Mouse (Mus musculus) heart, embryonic 13.5 days (tissue): Measurements from ENCODE around the gene Spry2. TPM values are rescaled to one million over a fixed set of nuclear protein-coding genes. Genes with fewer than 3 reads are reported as not detected.

Experiments
- ATAC-seq: fragments of 200-750 bp; cut with Nextera tagmentation; 2 replicates; pipeline ENCODE4 v1.8.0; 2017; ENCODE audit warnings: moderate TSS enrichment; ENCODE audit not compliant: insufficient number of reproducible peaks, low FRiP score, low TSS enrichment; ENCODE audit errors: extremely low read depth
- H3K27ac ChIP-seq: fragments of 300-500 bp; sonication (generic); replicated peaks from 2 replicates; pipeline ENCODE4 v1.5.1; 2015; ENCODE audit warnings: moderate library complexity, mild to moderate bottlenecking, inconsistent platforms
- H3K27me3 ChIP-seq: fragments of 300-500 bp; sonication (generic); replicated peaks from 2 replicates; pipeline ENCODE4 v1.6.1; 2015; ENCODE audit warnings: mild to moderate bottlenecking, inconsistent platforms
- H3K36me3 ChIP-seq: fragments of 300-500 bp; sonication (generic); 2 replicates; pipeline ENCODE4 v1.6.1; 2015; ENCODE audit warnings: mild to moderate bottlenecking, inconsistent platforms
- H3K4me1 ChIP-seq: fragments of 300-500 bp; sonication (generic); 2 replicates; pipeline ENCODE4 v1.6.1; 2015; ENCODE audit warnings: inconsistent platforms
- H3K4me2 ChIP-seq: fragments of 300-500 bp; sonication (generic); 2 replicates; pipeline ENCODE4 v1.6.1; 2015; ENCODE audit warnings: inconsistent platforms, mild to moderate bottlenecking, moderate library complexity
- H3K4me3 ChIP-seq: fragments of 300-500 bp; sonication (generic); 2 replicates; pipeline ENCODE4 v1.5.1; 2015; ENCODE audit warnings: moderate library complexity, mild to moderate bottlenecking, inconsistent platforms
- H3K9ac ChIP-seq: fragments of 300-500 bp; sonication (generic); 2 replicates; pipeline ENCODE4 v1.6.1; 2015; ENCODE audit warnings: inconsistent platforms, mild to moderate bottlenecking, moderate library complexity
- H3K9me3 ChIP-seq: fragments of 300-500 bp; sonication (generic); 2 replicates; pipeline ENCODE4 v1.6.1; 2016; ENCODE audit warnings: inconsistent platforms
- WGBS: fragments of 180-500 bp; shearing (Covaris S2); methylation state at CpG from one replicate; pipeline ENCODE4 v1.1.7; 2015; ENCODE audit warnings: mixed read lengths; 5-methylcytosine and 5-hydroxymethylcytosine counted together
- polyA plus RNA-seq: library from polyadenylated mRNA; unstranded; fragments of >200 nt; fragmentation: Nextera tagmentation; extraction: Ambion mirVana; gene quantifications from 2 replicates; pipeline ENCODE4 v1.2.1, GENCODE M21; 2015

The Spry2 gene
- polyA plus RNA-seq, 1 experiment from 2014 or later = 51.3 TPM

DNA sequence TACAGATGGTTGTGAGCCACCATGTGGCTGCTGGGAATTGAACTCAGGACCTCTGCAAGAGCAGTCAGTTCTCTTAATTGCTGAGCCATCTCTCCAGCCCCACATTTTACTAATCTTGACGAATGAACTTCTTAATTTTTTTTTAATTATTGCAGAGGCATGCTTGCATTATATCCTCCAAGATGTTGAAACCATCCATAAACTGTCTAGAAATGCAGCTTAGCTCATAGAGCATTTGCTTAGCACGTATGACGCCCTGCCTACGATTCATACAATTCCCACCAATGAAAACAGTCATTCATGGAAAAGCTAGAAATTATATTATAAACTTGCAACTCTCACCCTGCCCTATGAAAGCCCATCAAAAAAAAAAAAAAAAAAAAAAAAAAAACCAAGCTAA lies 8.9 kb upstream of the Spry2 start:
- no peak overlapping the region for H3K4me2 ChIP-seq
- no peak overlapping the region for H3K27ac ChIP-seq
- ATAC-seq = no peak
- H3K9ac ChIP-seq = no peak overlapping the region
- H3K4me3 ChIP-seq = no peak overlapping the region
- H3K9me3 ChIP-seq = peaks cover 3% of the 10 kb centered on the region; the same call in 1 of the 2 replicates
- H3K36me3 ChIP-seq = no peaks in the 10 kb centered on the region
- no peaks in the 10 kb centered on the region for H3K4me1 ChIP-seq
- no peaks in the 10 kb centered on the region for H3K27me3 ChIP-seq
- WGBS = 86% methylated on average over 4 of the region's 4 CpGs

DNA sequence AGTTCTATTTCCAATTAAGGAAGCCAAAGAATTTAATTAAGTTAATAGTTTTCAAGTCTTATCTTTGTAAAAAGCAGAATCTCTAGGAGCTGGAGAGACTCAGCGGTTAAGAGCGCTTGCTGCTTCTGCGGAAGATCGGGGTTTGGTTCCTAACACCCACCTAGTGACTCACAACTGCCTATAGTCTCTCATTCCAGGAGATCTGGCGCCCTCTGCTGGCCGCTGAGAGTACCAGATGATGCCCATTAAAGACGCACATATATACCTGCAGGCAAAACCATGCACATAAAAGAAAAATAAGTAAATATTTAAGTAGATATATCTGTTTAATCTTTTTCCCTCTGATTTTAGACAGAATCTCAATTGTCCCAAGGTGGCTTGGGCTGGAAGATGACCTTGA lies 6.2 kb upstream of the Spry2 start:
- H3K9ac ChIP-seq = no peak overlapping the region
- WGBS = 83% methylated on average over 7 of the region's 7 CpGs
- no peak for ATAC-seq

DNA sequence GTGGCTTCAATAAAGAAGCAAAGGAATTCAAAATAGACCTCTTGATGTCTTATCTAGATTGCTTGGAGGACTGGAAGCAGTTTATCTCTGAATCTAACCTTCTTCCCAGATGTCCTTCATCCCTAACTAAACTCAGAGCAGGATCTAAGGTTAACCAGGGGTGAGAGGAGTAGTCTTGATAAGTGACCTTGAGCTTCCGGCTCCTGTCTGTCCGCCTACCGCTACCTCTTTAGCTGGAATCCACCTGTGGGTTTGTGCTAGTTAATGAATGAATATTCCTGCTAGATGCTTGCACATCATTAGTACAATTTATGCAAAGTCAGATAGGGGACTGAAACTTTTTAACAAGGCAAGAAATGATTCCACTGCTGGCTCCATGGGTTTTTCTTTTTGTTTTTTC lies 4.2 kb upstream of the Spry2 start:
- no peak for ATAC-seq
- H3K4me3 ChIP-seq = no peak overlapping the region
- peaks cover 4% of the 10 kb centered on the region for H3K4me1 ChIP-seq
- H3K27ac ChIP-seq = no peak overlapping the region
- H3K27me3 ChIP-seq = no peaks in the 10 kb centered on the region
- no peaks in the 10 kb centered on the region for H3K36me3 ChIP-seq
- H3K9ac ChIP-seq = no peak overlapping the region
- whole genome bisulfite sequencing = 72% methylated on average over 3 of the region's 3 CpGs
- H3K4me2 ChIP-seq = no peak overlapping the region
- H3K9me3 ChIP-seq = peaks cover 3% of the 10 kb centered on the region; the same call in 1 of the 2 replicates

More for the DNA sequence above, 6.2 kb upstream of the Spry2 start:
- Histone ChIP-seq H3K4me2 (no peak overlapping the region), H3K36me3 (no peaks in the 10 kb centered on the region), H3K27ac (no peak overlapping the region), H3K4me3 (no peak overlapping the region), H3K27me3 (no peaks in the 10 kb centered on the region), H3K4me1 (peaks cover 4% of the 10 kb centered on the region), H3K9me3 (peaks cover 3% of the 10 kb centered on the region; the same call in 1 of the 2 replicates)

DNA sequence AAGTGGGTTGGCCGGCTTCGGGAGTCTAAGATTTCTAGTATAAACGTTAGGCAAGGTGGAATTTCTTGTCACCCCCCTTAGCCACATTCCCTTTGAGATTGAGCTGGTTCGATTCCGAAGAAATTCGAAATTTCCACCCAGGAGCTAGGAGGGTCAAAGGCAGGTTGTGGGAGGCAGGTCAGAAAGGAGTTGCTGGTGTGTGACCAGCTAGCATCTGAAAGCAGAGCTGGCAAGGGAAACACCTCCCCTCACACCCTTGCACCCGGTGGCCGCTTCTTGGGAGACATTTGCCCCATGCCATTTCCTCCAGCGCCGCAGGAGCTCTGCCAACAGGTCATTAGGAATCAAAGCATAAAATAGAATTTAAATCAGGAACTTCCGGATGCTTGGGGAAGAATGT lies 2.5 kb upstream of the Spry2 start:
- H3K9ac ChIP-seq = peak overlapping the region; percentile 99
- no peaks in the 10 kb centered on the region for H3K36me3 ChIP-seq
- 7% methylated on average over 11 of the region's 11 CpGs for WGBS
- peak overlapping the region; percentile 95 for H3K4me2 ChIP-seq
- H3K4me1 ChIP-seq = peaks cover 4% of the 10 kb centered on the region
- peak overlapping the region; percentile 97 for H3K4me3 ChIP-seq
- no peaks in the 10 kb centered on the region for H3K27me3 ChIP-seq
- no peak for ATAC-seq
- peaks cover 3% of the 10 kb centered on the region; the same call in 1 of the 2 replicates for H3K9me3 ChIP-seq
- peak overlapping the region; percentile 100 for H3K27ac ChIP-seq

DNA sequence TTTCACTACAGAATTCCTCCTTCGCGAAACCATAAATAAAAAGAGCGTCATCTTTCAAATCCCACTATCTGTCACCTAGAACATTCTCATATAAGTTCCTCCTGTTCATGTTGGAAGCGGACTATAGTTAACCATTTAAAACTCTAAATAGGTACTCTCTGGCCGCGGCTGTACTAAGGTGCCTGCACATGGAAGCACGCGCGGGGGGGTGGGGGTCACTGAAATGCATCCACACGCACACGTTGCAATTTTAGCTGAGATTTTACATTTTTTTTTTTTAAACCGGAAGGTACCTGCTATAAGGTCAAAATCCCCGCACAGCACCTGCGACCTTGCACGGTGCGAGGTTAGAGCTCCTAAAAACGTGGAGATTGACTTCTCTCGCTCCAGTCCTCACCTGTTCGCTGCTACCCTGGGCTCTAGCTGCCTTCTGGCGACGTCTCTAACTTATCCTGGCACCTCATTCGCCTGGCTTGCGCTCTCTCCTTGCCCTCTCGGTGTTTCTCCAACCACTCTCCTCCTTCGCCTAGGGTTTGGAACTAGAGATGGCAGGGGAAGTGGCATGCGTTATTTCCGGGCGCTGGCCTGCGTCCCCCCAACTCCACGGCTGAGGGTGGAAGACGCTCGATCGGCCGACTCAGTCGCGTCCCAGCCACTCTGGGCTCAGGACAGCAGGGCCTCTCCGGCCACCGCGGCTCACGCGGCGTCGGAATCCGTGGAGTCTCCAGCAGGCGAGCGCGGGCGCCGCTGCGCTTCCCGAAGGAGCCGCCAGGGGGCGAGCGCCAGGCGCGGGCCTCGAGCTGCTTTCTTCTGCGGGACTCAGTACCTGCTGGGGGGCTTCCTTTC lies 1.9 kb upstream of the Spry2 start:
- peak overlapping the region; percentile 100 for H3K27ac ChIP-seq
- no peaks in the 10 kb centered on the region for H3K27me3 ChIP-seq
- H3K4me3 ChIP-seq = peak overlapping the region; percentile 97
- H3K9me3 ChIP-seq = peaks cover 3% of the 10 kb centered on the region; the same call in 1 of the 2 replicates
- peaks cover 6% of the 10 kb centered on the region for H3K4me1 ChIP-seq
- under 1% methylated on average over 58 of the region's 58 CpGs for WGBS
- peaks cover 1% of the 10 kb centered on the region for H3K36me3 ChIP-seq
- peak overlapping the region; percentile 95 for H3K4me2 ChIP-seq
- peak overlapping the region; percentile 99 for H3K9ac ChIP-seq
- peak; percentile 33; the same call in 1 of the 2 replicates for ATAC-seq

DNA sequence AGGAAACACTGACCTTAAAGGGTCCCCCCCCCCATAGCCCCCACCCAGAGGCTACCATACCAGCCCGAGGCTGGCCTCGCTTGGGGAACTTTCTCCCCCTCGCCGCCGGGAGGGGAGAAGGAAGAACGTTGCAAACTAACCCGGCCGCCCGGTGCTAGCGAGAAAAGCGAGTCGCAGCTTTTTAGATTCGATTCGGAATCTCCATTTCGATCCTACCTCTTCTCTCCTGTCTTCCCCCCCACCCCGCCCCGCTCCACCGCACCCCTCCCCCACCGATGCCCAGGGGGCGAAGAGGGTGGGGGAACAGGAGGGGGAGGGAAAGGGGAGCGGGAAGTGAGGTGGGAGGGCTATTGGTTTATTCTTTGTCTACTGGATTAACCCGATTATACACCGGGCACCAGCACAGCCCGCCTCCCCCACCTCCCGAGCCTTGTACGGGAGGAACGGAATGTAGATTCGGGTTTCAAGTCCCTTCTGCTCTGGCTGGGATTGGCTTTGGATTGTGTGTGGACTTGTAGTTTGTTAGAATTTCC lies 1.0 kb upstream of the Spry2 start:
- Histone ChIP-seq H3K27me3 (no peaks in the 10 kb centered on the region), H3K9me3 (peaks cover under 1% of the 10 kb centered on the region; the same call in 1 of the 2 replicates), H3K4me1 (peaks cover 14% of the 10 kb centered on the region), H3K27ac (peak overlapping the region; percentile 100), H3K4me2 (peak overlapping the region; percentile 95), H3K36me3 (peaks cover 10% of the 10 kb centered on the region), H3K9ac (peak overlapping the region; percentile 99), H3K4me3 (peak overlapping the region; percentile 97)
- ATAC-seq = no peak
- 1% methylated on average over 26 of the region's 28 CpGs for WGBS

DNA sequence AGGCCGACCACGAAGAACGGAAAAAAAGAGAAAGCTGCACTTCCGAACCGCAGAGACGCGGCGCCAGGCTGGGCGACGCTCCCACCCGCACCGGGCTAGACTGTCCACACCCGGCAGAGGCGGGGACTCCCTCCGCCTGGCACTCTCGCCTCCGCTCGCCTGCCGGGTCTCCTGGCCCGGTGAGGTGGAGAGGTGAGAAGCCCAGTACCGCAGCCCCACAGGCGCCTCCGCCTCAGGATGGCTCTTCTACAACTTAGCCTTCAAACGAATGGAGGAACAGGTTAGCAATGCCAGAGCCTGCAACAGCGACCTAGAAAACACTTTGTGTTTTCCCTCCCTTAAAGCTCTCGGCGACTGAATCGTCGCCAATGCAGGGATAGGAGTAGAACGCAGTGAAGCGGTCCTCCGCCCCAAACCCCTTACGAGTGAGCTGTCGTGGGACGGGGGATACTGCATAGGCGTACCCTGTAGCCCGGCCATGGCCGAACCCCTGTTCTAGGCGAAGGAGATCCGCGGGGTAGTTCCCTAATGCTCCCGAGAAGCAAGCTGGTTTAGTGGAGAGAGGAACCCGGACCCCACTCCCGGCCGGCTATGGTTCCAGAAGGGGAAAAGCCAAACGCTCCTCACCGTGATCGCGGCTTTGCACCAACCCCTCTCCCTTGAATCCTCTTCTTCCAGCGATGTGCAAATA lies 513 bp downstream of the Spry2 start:
- Histone ChIP-seq H3K27me3 (no peaks in the 10 kb centered on the region), H3K9ac (peak overlapping the region; percentile 99), H3K4me1 (peaks cover 26% of the 10 kb centered on the region), H3K4me2 (peak overlapping the region; percentile 95), H3K36me3 (peaks cover 22% of the 10 kb centered on the region), H3K9me3 (no peaks in the 10 kb centered on the region), H3K4me3 (peak overlapping the region; percentile 97), H3K27ac (peak overlapping the region; percentile 100)
- WGBS = under 1% methylated on average over 50 of the region's 50 CpGs
- ATAC-seq = no peak

DNA sequence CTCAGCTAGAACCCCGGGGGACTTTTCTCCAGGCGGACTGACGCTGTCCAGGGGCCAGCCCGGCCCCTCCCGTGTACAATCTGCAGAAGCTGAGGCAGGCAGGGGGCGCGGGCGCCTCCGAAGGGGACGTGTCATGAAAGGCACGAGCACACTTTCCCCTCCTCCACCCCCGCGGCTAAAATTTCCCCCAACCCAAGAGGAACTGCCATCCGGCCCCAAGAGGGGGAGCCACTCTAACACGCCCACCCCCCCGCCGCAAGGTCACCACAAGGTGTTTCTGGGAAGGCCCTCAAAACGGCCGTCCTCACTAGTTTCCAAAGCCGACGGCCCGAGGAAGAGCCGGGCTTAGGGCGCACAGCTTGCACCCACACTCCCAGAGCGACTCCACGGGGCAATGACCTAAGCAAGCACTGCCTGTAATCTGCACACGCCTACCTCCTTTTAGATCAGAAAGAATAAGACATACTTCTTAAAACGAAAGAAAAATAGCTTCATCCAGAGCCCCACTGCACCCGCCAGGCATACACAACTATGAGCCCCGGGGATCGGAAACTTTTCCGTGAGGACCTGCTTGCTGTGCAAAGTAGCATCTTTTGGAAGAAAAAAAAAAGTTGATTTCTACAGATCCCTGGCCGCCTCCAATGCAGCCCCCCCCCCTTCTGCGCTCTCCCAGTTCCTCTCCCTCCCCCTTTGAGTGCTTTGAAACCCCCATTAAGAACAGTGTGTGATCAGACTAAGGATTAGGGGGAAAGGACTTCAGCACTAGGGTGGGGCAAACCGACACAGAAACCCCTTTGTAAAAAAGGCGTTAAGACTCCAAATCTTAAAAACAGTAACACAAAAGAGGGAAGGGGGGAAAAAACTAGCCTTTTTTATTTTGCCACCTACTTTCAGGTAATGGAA lies 1.4 kb downstream of the Spry2 start:
- WGBS = under 1% methylated on average over 36 of the region's 36 CpGs
- Histone ChIP-seq H3K4me1 (peaks cover 35% of the 10 kb centered on the region), H3K9me3 (no peaks in the 10 kb centered on the region), H3K27ac (peak overlapping the region; percentile 100), H3K27me3 (no peaks in the 10 kb centered on the region), H3K36me3 (peaks cover 31% of the 10 kb centered on the region), H3K4me3 (peak overlapping the region; percentile 97), H3K9ac (peak overlapping the region; percentile 99), H3K4me2 (peak overlapping the region; percentile 95)
- peak; percentile 12; the same call in 1 of the 2 replicates for ATAC-seq

DNA sequence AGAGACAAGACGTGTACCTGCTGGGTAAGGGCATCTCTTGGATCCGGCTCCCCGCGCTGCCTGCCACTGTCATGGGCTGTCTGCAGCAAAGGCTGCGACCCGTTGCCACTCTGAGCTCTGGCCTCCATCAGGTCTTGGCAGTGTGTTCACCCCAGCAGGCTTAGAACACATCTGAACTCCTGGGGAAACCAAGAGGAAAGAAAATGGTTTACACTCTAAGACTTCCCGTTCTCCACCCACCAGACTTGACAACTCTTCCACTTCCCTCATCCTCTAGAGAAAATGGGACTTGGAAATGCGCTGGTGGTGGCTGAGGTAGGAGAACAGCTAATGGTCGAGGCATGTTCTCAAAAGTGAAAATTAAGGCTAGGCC lies 3.0 kb downstream of the Spry2 start:
- Histone ChIP-seq H3K27me3 (no peaks in the 10 kb centered on the region), H3K4me1 (peaks cover 32% of the 10 kb centered on the region), H3K4me2 (peak overlapping the region; percentile 95), H3K4me3 (peak overlapping the region; percentile 97), H3K27ac (peak overlapping the region; percentile 100), H3K9ac (peak overlapping the region; percentile 99), H3K9me3 (no peaks in the 10 kb centered on the region), H3K36me3 (peaks cover 39% of the 10 kb centered on the region)
- no peak for ATAC-seq
- WGBS = 12% methylated on average over 9 of the region's 9 CpGs

DNA sequence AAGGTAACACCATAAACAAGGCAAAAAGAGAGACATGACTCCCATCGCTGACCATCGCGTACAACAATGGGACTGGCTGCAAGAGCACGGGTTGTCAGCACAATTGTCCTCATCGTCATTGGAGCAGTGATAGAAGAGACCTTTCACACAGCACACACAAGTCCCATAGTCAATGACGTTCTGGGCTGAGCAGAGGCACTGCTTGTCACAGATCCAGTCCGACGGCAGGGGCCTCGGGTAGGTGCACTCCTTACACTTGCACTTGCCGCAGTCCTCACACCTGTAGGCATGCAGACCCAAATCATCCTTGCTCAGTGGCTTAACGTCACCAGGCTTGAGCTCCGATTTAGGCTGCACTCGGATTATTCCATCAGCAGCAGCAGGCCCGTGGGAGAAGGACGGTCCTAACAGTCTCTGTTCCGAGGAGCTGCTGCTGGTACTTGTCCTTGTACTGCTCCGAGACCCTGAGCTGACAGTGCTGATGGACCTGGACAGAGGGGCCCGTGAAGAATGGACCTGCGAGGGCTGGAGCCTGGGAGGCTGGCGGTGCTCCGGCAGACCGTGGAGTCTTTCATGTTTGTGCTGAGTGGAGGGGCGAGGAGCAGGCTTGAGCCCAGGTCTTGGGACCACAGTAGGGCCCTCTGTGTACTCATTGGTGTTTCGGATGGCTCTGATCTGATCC lies 3.5 kb downstream of the Spry2 start:
- H3K36me3 ChIP-seq = peaks cover 39% of the 10 kb centered on the region
- 28% methylated on average over 24 of the region's 24 CpGs for WGBS
- H3K27ac ChIP-seq = peak overlapping the region; percentile 100
- H3K9me3 ChIP-seq = no peaks in the 10 kb centered on the region
- peak overlapping the region; percentile 95 for H3K4me2 ChIP-seq
- H3K4me1 ChIP-seq = peaks cover 32% of the 10 kb centered on the region
- H3K4me3 ChIP-seq = peak overlapping the region; percentile 97
- no peak for ATAC-seq
- peak overlapping the region; percentile 99 for H3K9ac ChIP-seq
- H3K27me3 ChIP-seq = no peaks in the 10 kb centered on the region
